Mouse (Mus musculus) bone marrow, adult 2 months (tissue): Measurements from ENCODE around the gene Gm44596.

Source experiments
- CTCF ChIP-seq: fragments of 200-500 bp; IDR thresholded peaks from 2 replicates; pipeline ENCODE4 v1.5.1; 2011; ENCODE audit warnings: low read length, control low read depth; ENCODE audit not compliant: control insufficient read depth, insufficient read depth
- POLR2A ChIP-seq: fragments of 200-500 bp; IDR thresholded peaks from 2 replicates; pipeline ENCODE4 v1.6.1; 2011; ENCODE audit warnings: low read depth, mild to moderate bottlenecking, control low read depth, low read length, borderline replicate concordance; ENCODE audit not compliant: control insufficient read depth

DNA sequence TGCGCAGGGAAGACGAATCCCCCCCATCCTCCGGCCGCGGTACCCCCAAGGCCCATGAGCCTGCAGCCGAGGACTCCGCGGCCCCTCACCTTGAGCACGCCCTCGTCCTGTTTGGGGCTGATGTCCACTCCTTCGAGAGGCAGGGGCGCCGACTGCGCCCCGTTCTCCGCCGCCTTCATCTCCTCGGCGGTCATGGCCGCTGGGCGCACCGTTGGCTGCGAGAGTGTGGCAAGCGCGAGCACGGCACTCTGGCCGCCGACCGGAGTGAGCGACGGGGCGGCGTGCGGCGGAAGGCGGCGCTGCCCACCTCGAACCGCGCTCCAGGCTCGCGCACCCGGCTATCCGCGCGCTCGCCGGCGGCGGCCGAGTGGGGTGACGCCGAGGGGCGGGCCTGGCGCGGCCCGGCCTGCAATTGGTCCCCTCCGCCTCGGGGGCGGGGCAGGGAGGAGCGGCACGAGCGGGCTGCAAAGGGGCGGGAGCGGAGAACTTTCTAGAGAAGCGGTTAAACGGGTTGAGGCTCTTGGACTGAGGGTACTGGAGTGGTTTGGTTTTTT is 63.1 kb downstream of the Gm44596 start, which contains the start of gene Fkbp4:
- TF ChIP-seq POLR2A (peak; percentile 62; the same call in 1 of the 2 replicates), CTCF (no peak)
